Mouse (Mus musculus): ENCODE measurements around the gene Top3b. TPM values are rescaled to one million over a fixed set of nuclear protein-coding genes. Genes with fewer than 3 reads are reported as not detected.

The Top3b gene
- polyA plus RNA-seq, 1 experiment = 87.1 TPM

DNA sequence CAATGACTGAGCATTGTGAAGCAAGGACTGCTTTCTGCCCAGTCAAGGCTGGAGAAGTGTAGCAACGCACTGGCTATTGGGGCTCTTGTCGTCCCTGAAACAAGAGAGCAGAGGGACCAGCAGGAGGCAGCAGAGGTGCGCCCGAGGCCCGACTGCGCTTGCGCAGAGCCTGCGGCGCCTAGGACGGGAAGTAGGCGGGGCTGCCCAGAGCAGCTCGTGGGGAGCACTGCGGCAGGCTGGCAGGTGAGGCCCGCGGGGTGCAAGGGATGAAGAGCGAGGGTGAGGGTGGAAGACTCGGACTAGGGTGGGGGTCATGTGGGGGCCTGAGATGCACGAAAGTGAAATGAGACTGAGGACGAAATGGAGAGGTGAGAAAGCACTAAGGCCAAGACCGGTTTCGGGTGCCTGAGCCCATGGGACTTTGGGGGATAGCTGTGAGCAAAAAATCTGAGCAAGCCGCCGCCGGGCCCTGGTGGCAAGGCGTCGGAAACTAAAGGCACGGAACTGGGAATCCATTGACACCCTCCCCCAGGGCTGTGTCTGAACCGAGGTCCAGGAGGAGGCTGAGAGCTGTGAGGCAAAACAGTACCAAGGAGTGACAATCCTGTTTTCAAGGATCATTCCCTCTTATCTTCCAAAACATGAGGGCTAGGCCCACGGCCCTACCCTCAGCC lies 26.0 kb downstream of the Top3b start, which contains the start of gene Ppm1f:
Gene Ppm1f, plus strand, starts transcription at position 88 of the 674 bp plus-strand sequence.
- TF ChIP-seq CTCF (IDR thresholded peaks at IDR 0.05; ENCODE audit: control insufficient read depth, insufficient read depth, insufficient replicate concordance, low read depth, low read length) (peak; percentile 86; the same call in 1 of the 2 replicates), POLR2A (IDR thresholded peaks at IDR 0.05; ENCODE audit: control insufficient read depth, low read depth, low read length) (peak; percentile 52)
- H3K4me1 ChIP-seq (ENCODE audit: control insufficient read depth, insufficient read depth, low read length) = peaks cover 2% of the 10 kb centered on the region; the same call in 1 of the 2 replicates
- no peak within 1 kb of the TSS; the same call in 1 of the 2 replicates for H3K27ac ChIP-seq (ENCODE audit: control insufficient read depth, insufficient read depth, low read depth, low read length)

DNA sequence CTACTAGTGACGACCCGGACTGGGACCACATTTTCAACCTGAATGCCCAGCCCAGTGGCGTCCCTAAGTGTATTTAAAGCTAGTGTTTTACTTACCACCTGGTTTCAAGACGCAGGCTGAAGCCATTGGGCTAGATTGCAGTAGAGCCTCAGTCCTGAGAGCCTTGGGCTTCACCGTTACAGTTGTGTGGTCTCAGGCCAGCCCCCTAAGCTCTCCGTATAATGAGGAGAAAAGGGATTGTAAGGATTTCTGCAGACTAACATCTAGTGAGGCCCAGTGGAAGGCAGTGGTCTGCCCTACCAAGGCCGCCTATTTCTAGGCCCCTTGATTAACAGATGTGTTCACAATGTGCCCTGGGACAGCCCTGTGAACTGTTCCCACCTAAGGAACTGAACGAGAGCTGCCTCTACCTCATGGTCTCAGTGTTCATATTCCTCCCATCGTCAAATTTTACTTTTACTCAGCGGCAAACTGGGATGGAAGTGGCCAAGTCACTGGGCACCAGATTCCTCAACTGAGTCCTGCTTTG lies 26.6 kb downstream of the Top3b start:
- H3K36me3 ChIP-seq (ENCODE audit: control insufficient read depth, insufficient read depth, low read length) = no peaks in the 10 kb centered on the region; the same call in 1 of the 2 replicates
- H3K4me1 ChIP-seq (ENCODE audit: control insufficient read depth, insufficient read depth, low read length) = peaks cover 2% of the 10 kb centered on the region; the same call in 1 of the 2 replicates
- H3K4me3 ChIP-seq (ENCODE audit: control insufficient read depth, low read depth, low read length) = peak overlapping the region; percentile 61
- H3K27ac ChIP-seq (ENCODE audit: control insufficient read depth, insufficient read depth, low read depth, low read length) = no peak overlapping the region; the same call in 1 of the 2 replicates
- TF ChIP-seq POLR2A (IDR thresholded peaks at IDR 0.05; ENCODE audit: control insufficient read depth, low read depth, low read length) = no peak
- TF ChIP-seq CTCF (IDR thresholded peaks at IDR 0.05; ENCODE audit: control insufficient read depth, insufficient read depth, insufficient replicate concordance, low read depth, low read length) = no peak
- H3K27me3 ChIP-seq (ENCODE audit: control insufficient read depth, insufficient read depth, low read length) = no peaks in the 10 kb centered on the region

More for the DNA sequence above, 26.0 kb downstream of the Top3b start, which contains the start of gene Ppm1f:
- Histone ChIP-seq H3K27me3 (ENCODE audit: control insufficient read depth, insufficient read depth, low read length) (no peaks in the 10 kb centered on the region), H3K4me3 (ENCODE audit: control insufficient read depth, low read depth, low read length) (peak within 1 kb of the TSS; percentile 61), H3K36me3 (ENCODE audit: control insufficient read depth, insufficient read depth, low read length) (no peaks in the 10 kb centered on the region; the same call in 1 of the 2 replicates)

- Histone ChIP-seq H3K27me3 (ENCODE audit: control insufficient read depth, insufficient read depth, low read length) (no peaks in the 10 kb centered on the region), H3K4me3 (ENCODE audit: control insufficient read depth, low read depth, low read length) (no peak overlapping the region), H3K4me1 (ENCODE audit: control insufficient read depth, insufficient read depth, low read length) (no peaks in the 10 kb centered on the region), H3K36me3 (ENCODE audit: control insufficient read depth, insufficient read depth, low read length) (no peaks in the 10 kb centered on the region), H3K27ac (ENCODE audit: control insufficient read depth, insufficient read depth, low read depth, low read length) (no peak overlapping the region)
- no peak for TF ChIP-seq POLR2A (IDR thresholded peaks at IDR 0.05; ENCODE audit: control insufficient read depth, low read depth, low read length)
- no peak for TF ChIP-seq CTCF (IDR thresholded peaks at IDR 0.05; ENCODE audit: control insufficient read depth, insufficient read depth, insufficient replicate concordance, low read depth, low read length)
Measured at GRCm38 (mm10) chr16:16902329-16902728, 31.8 kb downstream of the Top3b start.

DNA sequence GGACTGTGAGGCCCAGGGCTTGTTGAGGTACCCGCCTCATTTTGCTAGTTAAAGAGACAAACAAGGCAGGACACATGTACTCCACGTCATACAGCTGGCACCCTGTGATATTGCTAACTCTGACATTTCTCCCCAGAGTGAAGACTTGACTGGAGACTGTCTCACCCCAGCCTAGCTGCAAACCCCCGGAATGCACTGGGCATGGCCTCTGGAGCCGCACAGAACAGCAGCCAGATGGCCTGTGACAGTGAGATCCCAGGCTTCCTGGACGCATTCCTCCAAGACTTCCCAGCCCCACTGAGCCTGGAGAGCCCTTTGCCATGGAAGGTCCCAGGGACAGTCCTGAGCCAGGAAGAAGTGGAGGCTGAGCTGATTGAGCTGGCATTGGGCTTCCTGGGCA lies 32.7 kb downstream of the Top3b start:
- Histone ChIP-seq H3K4me1 (ENCODE audit: control insufficient read depth, insufficient read depth, low read length) (no peaks in the 10 kb centered on the region), H3K4me3 (ENCODE audit: control insufficient read depth, low read depth, low read length) (no peak overlapping the region), H3K36me3 (ENCODE audit: control insufficient read depth, insufficient read depth, low read length) (no peaks in the 10 kb centered on the region), H3K27ac (ENCODE audit: control insufficient read depth, insufficient read depth, low read depth, low read length) (no peak overlapping the region), H3K27me3 (ENCODE audit: control insufficient read depth, insufficient read depth, low read length) (no peaks in the 10 kb centered on the region)
- TF ChIP-seq CTCF (IDR thresholded peaks at IDR 0.05; ENCODE audit: control insufficient read depth, insufficient read depth, insufficient replicate concordance, low read depth, low read length) = no peak
- no peak for TF ChIP-seq POLR2A (IDR thresholded peaks at IDR 0.05; ENCODE audit: control insufficient read depth, low read depth, low read length)

DNA sequence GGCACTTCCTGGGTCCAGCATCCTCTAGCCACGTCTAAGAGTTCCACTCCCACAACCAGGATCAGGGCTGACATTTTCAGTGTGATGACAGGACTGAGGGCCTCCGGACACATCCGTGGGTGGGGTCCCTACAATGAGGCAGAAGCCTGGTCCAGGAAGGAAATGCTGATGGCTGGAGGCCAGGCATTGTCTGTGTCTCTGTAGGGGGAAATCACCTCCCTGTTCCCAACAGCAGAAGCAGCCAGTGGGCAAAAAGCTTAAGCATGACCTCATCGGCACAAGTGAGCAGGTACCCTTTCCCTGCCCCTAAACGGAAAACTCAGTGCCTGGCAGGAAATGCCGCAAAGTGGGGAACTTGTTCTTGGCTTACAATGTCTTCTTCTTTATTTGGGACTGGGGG lies 37.3 kb downstream of the Top3b start:
- H3K4me3 ChIP-seq (ENCODE audit: control insufficient read depth, low read depth, low read length) = no peak overlapping the region
- no peak for TF ChIP-seq CTCF (IDR thresholded peaks at IDR 0.05; ENCODE audit: control insufficient read depth, insufficient read depth, insufficient replicate concordance, low read depth, low read length)
- no peak for TF ChIP-seq POLR2A (IDR thresholded peaks at IDR 0.05; ENCODE audit: control insufficient read depth, low read depth, low read length)
- no peaks in the 10 kb centered on the region for H3K4me1 ChIP-seq (ENCODE audit: control insufficient read depth, insufficient read depth, low read length)
- H3K36me3 ChIP-seq (ENCODE audit: control insufficient read depth, insufficient read depth, low read length) = no peaks in the 10 kb centered on the region
- no peak overlapping the region for H3K27ac ChIP-seq (ENCODE audit: control insufficient read depth, insufficient read depth, low read depth, low read length)
- H3K27me3 ChIP-seq (ENCODE audit: control insufficient read depth, insufficient read depth, low read length) = no peaks in the 10 kb centered on the region

DNA sequence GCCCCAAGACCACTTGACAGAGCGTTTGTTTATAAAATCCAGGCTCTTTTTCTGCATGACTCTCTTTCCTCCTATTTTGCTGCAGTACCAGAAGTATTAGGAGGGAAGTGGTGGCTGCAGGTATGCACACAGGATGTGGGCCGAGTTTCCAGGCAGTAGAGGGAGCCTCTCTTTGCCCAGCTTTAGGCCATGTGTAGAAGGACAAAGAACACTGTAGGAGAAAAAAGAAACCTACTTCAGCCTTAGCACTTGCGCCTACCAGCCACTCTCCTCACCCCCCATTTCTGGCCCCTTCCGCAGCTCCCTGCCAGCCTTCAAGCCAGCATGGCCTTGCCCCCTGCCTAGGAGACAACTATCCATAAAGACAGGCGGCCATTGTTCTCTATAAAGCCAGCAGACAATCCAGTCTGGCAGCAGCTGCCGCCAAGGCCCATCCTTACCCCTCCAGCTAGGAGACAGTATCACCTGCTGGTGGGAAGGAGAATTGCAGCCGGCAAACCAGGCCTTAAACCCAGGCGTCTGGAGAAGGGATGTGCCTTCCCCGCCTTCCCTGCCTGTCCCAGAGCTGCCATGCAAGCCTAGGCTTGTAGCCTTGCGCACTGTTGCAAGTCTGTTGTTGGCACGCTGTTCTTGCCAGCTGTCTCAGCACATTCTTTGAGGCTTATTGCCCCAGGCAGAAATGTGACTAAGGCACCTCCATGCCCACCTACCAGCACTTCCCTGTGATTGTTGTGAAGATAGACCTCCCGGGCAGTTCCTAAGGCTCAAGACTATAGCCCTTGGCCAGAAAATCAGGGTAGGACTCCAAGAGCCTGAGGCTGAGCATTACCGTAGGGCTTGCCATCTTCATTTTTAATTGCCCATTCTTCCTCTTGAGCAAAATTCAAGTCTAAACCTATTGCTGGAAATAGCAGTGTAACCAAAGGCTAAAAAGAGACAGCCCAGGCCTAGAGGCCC lies 41.4 kb downstream of the Top3b start:
- Histone ChIP-seq H3K27me3 (ENCODE audit: control insufficient read depth, insufficient read depth, low read length) (no peaks in the 10 kb centered on the region), H3K36me3 (ENCODE audit: control insufficient read depth, insufficient read depth, low read length) (no peaks in the 10 kb centered on the region), H3K27ac (ENCODE audit: control insufficient read depth, insufficient read depth, low read depth, low read length) (no peak overlapping the region), H3K4me3 (ENCODE audit: control insufficient read depth, low read depth, low read length) (no peak overlapping the region), H3K4me1 (ENCODE audit: control insufficient read depth, insufficient read depth, low read length) (no peaks in the 10 kb centered on the region)
- no peak for TF ChIP-seq POLR2A (IDR thresholded peaks at IDR 0.05; ENCODE audit: control insufficient read depth, low read depth, low read length)
- TF ChIP-seq CTCF (IDR thresholded peaks at IDR 0.05; ENCODE audit: control insufficient read depth, insufficient read depth, insufficient replicate concordance, low read depth, low read length) = peak; percentile 79; the same call in 1 of the 2 replicates
